Mouse (Mus musculus) kidney, postnatal 25 days (tissue): Measurements from ENCODE around the gene Cep78.

Experiments
- DNase-seq, 2 experiments: peaks; one replicate each; pipeline ENCODE4 v3.0.0; 2021; ENCODE audit warnings: mixed read lengths in 2 of 2

Cep78 gene

GRCm38 (mm10) chr19:15965082-15965481 is 19.7 kb downstream of the Cep78 start:
- DNase-seq, result peak in 1 of 2 experiments; percentile 61

GRCm38 (mm10) chr19:15964533-15964932 is 20.3 kb downstream of the Cep78 start:
- DNase-seq, result no peak

GRCm38 (mm10) chr19:15963011-15963695 is 21.6 kb downstream of the Cep78 start:
- DNase-seq, result no peak

- DNase-seq, result no peak
Measured at GRCm38 (mm10) chr19:15962313-15962712, 22.5 kb downstream of the Cep78 start.

- peak in 1 of 2 experiments; percentile 15 for DNase-seq
Measured at GRCm38 (mm10) chr19:15950225-15950624, 34.6 kb downstream of the Cep78 start.

GRCm38 (mm10) chr19:15948867-15949266 is 35.9 kb downstream of the Cep78 start:
- DNase-seq, result no peak

GRCm38 (mm10) chr19:15948426-15948825 is 36.4 kb downstream of the Cep78 start:
- peak; percentile 32 to 49 for DNase-seq

- DNase-seq, result no peak
Measured at GRCm38 (mm10) chr19:15947237-15947636, 37.6 kb downstream of the Cep78 start, which contains the start of gene Psat1. Gene Psat1 (minus strand): TSS chr19:15947337.

- DNase-seq, result peak; percentile 24 to 74
Measured at GRCm38 (mm10) chr19:15946663-15947062, 38.1 kb downstream of the Cep78 start.

GRCm38 (mm10) chr19:15943117-15943423 is 41.7 kb downstream of the Cep78 start:
- DNase-seq, result no peak

GRCm38 (mm10) chr19:15942421-15943116 is 42.2 kb downstream of the Cep78 start:
- no peak for DNase-seq

GRCm38 (mm10) chr19:15941399-15941798 is 43.4 kb downstream of the Cep78 start:
- DNase-seq, result peak; percentile 50 to 85

- DNase-seq, result peak; percentile 92
Measured at GRCm38 (mm10) chr19:15925719-15926045, 59.1 kb downstream of the Cep78 start.

GRCm38 (mm10) chr19:15924866-15925718 is 59.7 kb downstream of the Cep78 start:
- DNase-seq, result peak; percentile 88 to 96

GRCm38 (mm10) chr19:15924181-15924865 is 60.5 kb downstream of the Cep78 start:
- peak; percentile 50 to 74 for DNase-seq

GRCm38 (mm10) chr19:15923426-15923825 is 61.4 kb downstream of the Cep78 start:
- peak; percentile 31 to 60 for DNase-seq

- DNase-seq, result no peak
Measured at GRCm38 (mm10) chr19:15919336-15919735, 65.5 kb downstream of the Cep78 start.

- DNase-seq, result peak in 1 of 2 experiments; percentile 59
Measured at GRCm38 (mm10) chr19:15918111-15918510, 66.7 kb downstream of the Cep78 start.

- DNase-seq, result no peak
Measured at GRCm38 (mm10) chr19:15913249-15913997, 71.4 kb downstream of the Cep78 start.

- no peak for DNase-seq
Measured at GRCm38 (mm10) chr19:15911441-15911840, 73.3 kb downstream of the Cep78 start.

GRCm38 (mm10) chr19:15910987-15911386 is 73.8 kb downstream of the Cep78 start:
- DNase-seq, result peak; percentile 24 to 53

- DNase-seq, result no peak
Measured at GRCm38 (mm10) chr19:15910488-15910887, 74.3 kb downstream of the Cep78 start.
